Mouse (Mus musculus) liver, postnatal 0 days (tissue): ENCODE data around the gene Rab11fip5.

Experiments
- CTCF ChIP-seq: sonication (generic); IDR thresholded peaks from 2 replicates; pipeline ENCODE4 v1.5.1; 2016; ENCODE audit warnings: antibody characterized with exemption, low read depth
- EP300 ChIP-seq: IDR thresholded peaks from 2 replicates; pipeline ENCODE4 v1.6.1; 2016; ENCODE audit warnings: antibody characterized with exemption, low read depth, mild to moderate bottlenecking

DNA sequence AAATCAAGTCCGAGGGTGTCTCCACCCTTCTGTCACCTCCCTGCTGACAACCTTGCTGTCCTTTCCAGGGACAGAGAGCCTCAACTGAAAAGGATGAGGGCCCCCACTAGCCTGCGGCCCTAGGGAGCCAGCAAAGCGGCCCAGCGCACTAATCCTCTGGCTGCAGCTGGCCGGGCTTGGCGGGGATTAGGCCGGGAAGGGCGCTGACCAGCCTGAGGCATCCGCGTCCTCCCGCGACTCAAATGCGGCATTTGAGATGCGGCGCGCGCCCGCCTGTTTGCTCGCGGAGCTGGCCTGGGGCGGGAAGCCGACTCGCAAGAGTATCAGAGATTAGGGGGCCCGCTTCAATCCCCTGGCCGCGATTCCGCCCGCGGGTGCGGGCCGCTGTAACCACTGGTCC, 34.6 kb upstream of the Rab11fip5 start:
- TF ChIP-seq CTCF (no peak), EP300 (no peak)
